Mouse (Mus musculus) ES-E14 (cell line): ENCODE measurements at regions not wholly inside any gene's neighbourhood (a gene's known extent, or its start where the extent isn't known, plus 50 kb on each side); places are given as distances from the start of the nearest gene placed in this dataset.
A peak's percentile ranks its signal among the peaks of the same experiment; 100 is the strongest.

Experiments
- DNase-seq: peaks from one replicate; pipeline ENCODE4 v3.0.0-alpha.2; 2013; ENCODE audit warnings: low read depth, low spot score
- H3K27ac ChIP-seq: 2 replicates; pipeline ENCODE4 v1.5.1; 2012; ENCODE audit warnings: low read depth, mild to moderate bottlenecking, low read length, moderate library complexity, mixed read lengths; ENCODE audit not compliant: poor library complexity, insufficient read depth, severe bottlenecking
- H3K36me3 ChIP-seq: 2 replicates; pipeline ENCODE4 v1.6.1; 2012; ENCODE audit warnings: mild to moderate bottlenecking, low read length, moderate library complexity, mixed read lengths; ENCODE audit not compliant: control insufficient read depth, poor library complexity, insufficient read depth, severe bottlenecking
- H3K4me1 ChIP-seq, 2 experiments: fragments of 150-350 bp in 1 of 2; sonication (generic) in 1 of 2; 2 replicates each; pipeline ENCODE4 v1.6.1; 2012; ENCODE audit warnings: low read length in 2 of 2, mild to moderate bottlenecking in 1 of 2, mixed read lengths in 1 of 2; ENCODE audit not compliant: control insufficient read depth in 2 of 2, insufficient read depth in 2 of 2, poor library complexity in 1 of 2
- H3K4me3 ChIP-seq, 2 experiments: fragments of 150-350 bp in 1 of 2; sonication (generic) in 1 of 2; 2 replicates each; pipeline ENCODE4 v1.5.1; 2012; ENCODE audit warnings: low read length in 2 of 2, low read depth in 1 of 2, mild to moderate bottlenecking in 1 of 2, mixed read lengths in 1 of 2; ENCODE audit not compliant: insufficient read depth in 1 of 2, poor library complexity in 1 of 2, severe bottlenecking in 1 of 2
- H3K9ac ChIP-seq: 2 replicates; pipeline ENCODE4 v1.6.1; 2012; ENCODE audit warnings: low read depth, mild to moderate bottlenecking, low read length, mixed read lengths; ENCODE audit not compliant: poor library complexity, insufficient read depth, severe bottlenecking
- H3K9me3 ChIP-seq: fragments of 150-350 bp; sonication (generic); 2 replicates; pipeline ENCODE4 v1.6.1; 2012; ENCODE audit warnings: low read depth, mild to moderate bottlenecking, low read length; ENCODE audit not compliant: control insufficient read depth, insufficient read depth
- CHD2 ChIP-seq: IDR thresholded peaks from 2 replicates; pipeline ENCODE4 v1.6.1; 2014; ENCODE audit warnings: mild to moderate bottlenecking, low read depth, low read length, inconsistent platforms
- HCFC1 ChIP-seq: IDR thresholded peaks from 2 replicates; pipeline ENCODE4 v1.6.1; 2012; ENCODE audit warnings: low read length, inconsistent platforms, borderline replicate concordance; ENCODE audit not compliant: insufficient read depth
- MAFK ChIP-seq: IDR thresholded peaks from 2 replicates; pipeline ENCODE4 v1.6.1; 2014; ENCODE audit warnings: mild to moderate bottlenecking, low read depth, low read length, inconsistent platforms; ENCODE audit not compliant: insufficient read depth
- ZC3H11A ChIP-seq: IDR thresholded peaks from 2 replicates; pipeline ENCODE4 v1.6.1; 2012; ENCODE audit warnings: low read depth, mild to moderate bottlenecking, inconsistent platforms, low read length, borderline replicate concordance
- ZNF384 ChIP-seq: IDR thresholded peaks from 2 replicates; pipeline ENCODE4 v1.6.1; 2012; ENCODE audit warnings: low read depth, low read length, inconsistent platforms
- in situ Hi-C, 2 experiments: fragments of 600-800 bp; cut with MboI; formaldehyde crosslinking; loops; one replicate each; pipeline ENCODE4 v1.15.1; 2025; ENCODE audit warnings: low sequenced_read_pairs in 2 of 2, inconsistent platforms in 1 of 2; ENCODE audit not compliant: unreplicated experiment in 2 of 2

- 0 out of 4 replicates have a peak, but pooled peaks cover 0 to 5% of the 10 kb centered on the region in 2 experiments for H3K4me1 ChIP-seq
- no peaks in the 10 kb centered on the region for H3K9me3 ChIP-seq
- H3K36me3 ChIP-seq = no peaks in the 10 kb centered on the region
- DNase-seq = no peak
- in situ Hi-C loops = no loop called here
- H3K9ac ChIP-seq = no peak overlapping the region
- H3K27ac ChIP-seq = no peak overlapping the region; the same call in 1 of the 2 replicates
- no peak for TF ChIP-seq ZC3H11A
- no peak for TF ChIP-seq MAFK
- TF ChIP-seq HCFC1 = no peak
- no peak for TF ChIP-seq CHD2
- TF ChIP-seq ZNF384 = no peak
- H3K4me3 ChIP-seq = peak overlapping the region in 1 of 2 experiments; percentile 44; a peak in 2 of 4 replicates
Measured at GRCm38 (mm10) chr5:118834129-118834528, 273.6 kb downstream of the Med13l start.

DNA sequence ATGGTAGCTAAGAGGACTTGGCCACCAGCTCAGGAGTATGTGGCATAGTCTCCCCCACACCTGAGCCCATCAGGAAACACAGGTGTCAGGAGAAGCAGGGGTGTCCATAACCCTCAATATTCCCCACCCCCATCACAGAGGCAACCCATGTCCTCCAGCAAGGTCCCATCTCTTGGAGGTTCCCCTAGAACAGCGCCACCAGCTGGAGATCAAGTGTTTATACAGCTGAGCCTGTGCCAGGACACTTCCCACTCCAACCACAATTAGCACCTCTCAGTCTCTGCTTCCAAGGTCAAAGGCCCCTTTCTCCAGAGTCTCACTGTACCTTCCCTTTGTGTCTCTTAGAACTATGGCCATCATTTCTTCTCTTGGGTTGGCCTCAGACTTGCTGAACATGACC, 276.5 kb downstream of the Med13l start:
- TF ChIP-seq ZC3H11A (no peak), ZNF384 (no peak), MAFK (no peak), HCFC1 (no peak), CHD2 (no peak)
- Histone ChIP-seq H3K9me3 (no peaks in the 10 kb centered on the region), H3K36me3 (no peaks in the 10 kb centered on the region), H3K9ac (no peak overlapping the region), H3K27ac (no peak overlapping the region), H3K4me1 (0 out of 4 replicates have a peak, but pooled peaks cover 0 to 5% of the 10 kb centered on the region in 2 experiments), H3K4me3 (no peak overlapping the region)
- in situ Hi-C loops = no loop called here
- no peak for DNase-seq

- no peak overlapping the region for H3K27ac ChIP-seq
Measured at GRCm38 (mm10) chr5:118838421-118838820, 277.9 kb downstream of the Med13l start.

GRCm38 (mm10) chr5:118839916-118840315, 279.4 kb downstream of the Med13l start:
- Histone ChIP-seq H3K4me3 (no peak overlapping the region), H3K9me3 (no peaks in the 10 kb centered on the region), H3K27ac (no peak overlapping the region), H3K36me3 (no peaks in the 10 kb centered on the region), H3K4me1 (no peaks in the 10 kb centered on the region), H3K9ac (no peak overlapping the region)
- DNase-seq = no peak
- in situ Hi-C loops = no loop called here
- no peak for TF ChIP-seq ZC3H11A
- no peak for TF ChIP-seq CHD2
- no peak for TF ChIP-seq MAFK
- no peak for TF ChIP-seq HCFC1
- no peak for TF ChIP-seq ZNF384

More at GRCm38 (mm10) chr5:118838421-118838820, 277.9 kb downstream of the Med13l start:
- TF ChIP-seq MAFK (no peak), HCFC1 (no peak), CHD2 (no peak), ZC3H11A (no peak), ZNF384 (no peak)
- H3K9me3 ChIP-seq = no peaks in the 10 kb centered on the region
- 0 out of 4 replicates have a peak, but pooled peaks cover 0 to 5% of the 10 kb centered on the region in 2 experiments for H3K4me1 ChIP-seq
- H3K36me3 ChIP-seq = no peaks in the 10 kb centered on the region
- H3K4me3 ChIP-seq = no peak overlapping the region
- in situ Hi-C loops = no loop called here
- H3K9ac ChIP-seq = no peak overlapping the region
- DNase-seq = no peak
